Mouse (Mus musculus) lung, postnatal 14 days (tissue): ENCODE measurements around the gene Tanc1.
"Not testable (repeated sequence)": the region's sequence is repeated elsewhere in the genome, so short reads cannot be mapped to it uniquely, and the experiment has no call there.

Experiments used
- DNase-seq: peaks from one replicate; pipeline ENCODE4 v3.0.0; 2021

Tanc1 gene

GRCm38 (mm10) chr2:59841189-59841939 is 229.5 kb downstream of the Tanc1 start:
- peak; percentile 60 for DNase-seq

DNA sequence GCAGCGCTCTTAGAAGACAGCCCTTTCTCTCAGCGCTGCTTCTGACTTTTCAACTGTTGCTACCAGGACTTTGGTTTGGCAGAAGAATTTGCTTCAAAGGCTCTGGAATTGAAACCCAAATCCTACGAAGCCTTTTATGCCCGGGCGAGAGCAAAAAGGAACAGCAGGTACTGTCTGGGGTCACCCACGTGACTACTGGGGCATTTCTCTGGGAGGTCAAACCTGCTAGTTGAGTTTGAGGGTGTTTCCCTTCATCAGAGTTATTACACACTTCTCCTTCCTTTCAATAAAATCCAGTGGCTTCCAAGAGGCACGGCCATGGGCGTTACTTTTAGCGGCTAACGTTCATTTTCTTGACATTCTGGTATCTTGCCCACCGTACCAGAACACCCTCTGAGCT is 230.1 kb downstream of the Tanc1 start:
- DNase-seq, result no peak

- DNase-seq, result no peak
These were observed 230.7 kb downstream of the Tanc1 start for GRCm38 (mm10) chr2:59842556-59843008.

DNA sequence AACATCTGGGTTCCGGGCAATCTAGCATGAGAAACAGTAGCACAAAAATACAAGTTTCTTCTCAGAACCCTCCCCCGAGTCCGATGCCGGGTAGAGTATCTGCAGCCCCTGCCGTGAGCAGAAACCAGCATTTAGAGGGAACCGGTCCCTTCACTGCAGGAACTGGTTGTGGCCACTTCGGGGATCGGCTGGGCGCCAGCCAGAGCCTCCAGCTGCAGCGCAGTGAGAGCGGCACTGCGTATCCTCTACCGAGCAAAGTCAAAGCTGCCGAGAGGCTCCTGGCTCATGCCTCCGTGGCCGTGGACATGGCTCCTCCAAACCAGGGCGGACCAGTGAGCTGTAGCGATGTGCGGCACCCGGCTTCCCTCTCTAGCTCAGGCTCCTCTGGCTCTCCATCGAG is 231.3 kb downstream of the Tanc1 start:
- no peak for DNase-seq

DNA sequence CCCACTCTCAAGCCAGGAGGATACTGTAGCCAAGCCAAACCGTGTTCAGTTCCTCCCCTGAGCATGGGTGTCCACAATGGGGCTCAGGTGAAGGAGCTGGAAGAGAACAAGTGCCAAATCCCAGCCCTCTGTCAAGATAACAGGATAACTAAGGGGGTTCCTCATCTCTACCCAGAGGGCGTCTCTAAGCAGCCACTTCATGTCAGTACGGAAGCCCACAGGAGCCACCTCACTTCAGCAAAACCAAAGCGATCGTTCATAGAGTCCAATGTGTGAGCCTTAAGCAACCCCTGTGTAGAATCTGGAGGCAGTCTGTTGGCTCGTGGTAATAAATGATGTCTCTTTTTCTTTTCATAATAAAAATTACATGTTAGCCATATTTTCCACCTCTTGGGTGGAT is 232.0 kb downstream of the Tanc1 start:
- no peak for DNase-seq

DNA sequence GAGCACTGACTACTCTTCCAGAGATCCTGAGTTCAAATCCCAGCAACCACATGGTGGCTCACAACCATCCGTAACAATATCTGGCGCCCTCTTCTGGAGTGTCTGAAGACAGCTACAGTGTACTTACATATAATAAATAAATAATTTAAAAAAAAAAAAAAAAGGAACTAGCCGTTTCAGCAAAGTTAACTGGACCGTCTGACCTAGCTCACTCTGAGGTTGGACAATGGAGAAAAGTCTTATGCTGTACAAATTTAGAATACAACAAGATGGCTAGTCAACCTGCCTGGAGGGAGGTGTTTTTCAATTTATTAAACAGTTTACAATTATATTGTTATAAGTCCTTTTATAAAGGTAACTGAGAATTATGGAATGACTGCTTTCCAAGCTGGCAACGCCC is 240.0 kb downstream of the Tanc1 start:
- DNase-seq, result not testable (repeated sequence)

- no peak for DNase-seq
These were observed 241.1 kb downstream of the Tanc1 start for GRCm38 (mm10) chr2:59852916-59853315.

DNA sequence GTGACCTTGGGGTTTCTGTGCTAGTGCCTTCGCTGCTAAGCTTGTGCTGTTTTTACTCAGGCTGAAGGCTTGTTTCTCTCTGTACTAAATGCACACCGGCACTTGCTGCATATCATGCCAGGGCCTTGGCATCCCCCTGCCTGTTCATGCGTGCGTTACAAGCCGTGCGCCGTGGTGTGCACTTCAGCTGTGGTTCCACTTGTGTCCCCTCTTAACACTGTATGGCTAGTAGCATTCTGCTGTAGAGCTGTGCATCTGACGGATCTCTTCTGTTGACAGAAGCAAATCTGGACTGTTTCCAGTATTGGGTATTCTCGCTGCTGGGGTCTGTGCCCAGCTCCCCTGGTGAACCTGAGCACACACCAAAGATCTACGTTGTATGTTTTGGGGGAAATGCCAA is 241.7 kb downstream of the Tanc1 start:
- DNase-seq, result no peak

- DNase-seq, result no peak
These were observed 242.5 kb downstream of the Tanc1 start for GRCm38 (mm10) chr2:59854363-59854762.

- DNase-seq, result no peak
These were observed 250.8 kb downstream of the Tanc1 start for GRCm38 (mm10) chr2:59862618-59863017.

- no peak for DNase-seq
These were observed 258.7 kb downstream of the Tanc1 start for GRCm38 (mm10) chr2:59870526-59870925.

GRCm38 (mm10) chr2:59876482-59876881 is 264.6 kb downstream of the Tanc1 start:
- no peak for DNase-seq

GRCm38 (mm10) chr2:59877335-59877734 is 265.5 kb downstream of the Tanc1 start:
- no peak for DNase-seq

- DNase-seq, result no peak
These were observed 266.4 kb downstream of the Tanc1 start for GRCm38 (mm10) chr2:59878221-59878620.

- no peak for DNase-seq
These were observed 269.6 kb downstream of the Tanc1 start for GRCm38 (mm10) chr2:59881404-59881803.

GRCm38 (mm10) chr2:59881831-59882741 is 270.2 kb downstream of the Tanc1 start, which contains the start of gene Wdsub1:
Gene Wdsub1 (minus strand): TSS chr2:59882591.
- DNase-seq, result peak; percentile 94

DNA sequence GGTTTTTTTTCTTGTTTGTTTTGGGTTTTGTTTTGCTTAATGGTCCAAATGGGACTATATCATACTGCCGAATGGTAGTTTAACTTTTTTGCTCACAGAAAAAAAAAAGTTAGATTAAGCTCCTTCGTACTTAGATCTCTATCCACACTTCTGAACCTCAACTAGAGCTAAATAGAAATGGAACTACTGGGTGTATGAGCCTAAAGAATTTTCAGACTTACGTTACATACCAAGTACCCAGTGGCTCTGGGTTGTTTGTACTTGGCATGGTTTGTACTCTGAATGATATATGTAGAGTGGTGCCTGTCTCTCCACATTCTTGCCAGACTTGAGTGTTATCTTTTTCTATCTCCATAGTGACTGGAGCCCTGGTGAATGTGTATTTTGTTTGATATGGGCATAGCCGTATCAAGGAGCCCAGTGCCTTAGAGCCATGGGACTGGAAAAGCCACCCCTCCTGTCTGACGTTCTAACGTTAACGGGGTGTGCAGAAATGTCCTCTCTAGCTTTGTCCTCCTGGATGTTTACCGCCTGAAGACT is 271.0 kb downstream of the Tanc1 start:
- DNase-seq, result no peak

- DNase-seq, result no peak
These were observed 277.9 kb downstream of the Tanc1 start for GRCm38 (mm10) chr2:59889699-59890098.
